Mouse (Mus musculus): ENCODE measurements around the gene Ush2a.

GRCm38 (mm10) chr1:188686362-188686761 lies 424.5 kb downstream of the Ush2a start:
- TF ChIP-seq CTCF (IDR thresholded peaks at IDR 0.05; ENCODE audit: extremely low read depth, insufficient read depth, low read length) (no peak), POLR2A (IDR thresholded peaks at IDR 0.05; ENCODE audit: extremely low read depth, insufficient read depth, low read length) (no peak)

Measured in cortical plate, adult 2 months (tissue).